Mouse (Mus musculus) stomach, postnatal 0 days (tissue): ENCODE data around the gene Mapk9. TPM values are rescaled to one million over a fixed set of nuclear protein-coding genes. Genes with fewer than 3 reads are reported as not detected.
A peak's percentile ranks its signal among the peaks of the same experiment; 100 is the strongest.

Experiments used
- ATAC-seq: fragments of 200-750 bp; cut with Nextera tagmentation; 2 replicates; pipeline ENCODE4 v1.8.0; 2017; ENCODE audit not compliant: low FRiP score, low TSS enrichment
- DNase-seq: peaks from one replicate; pipeline ENCODE4 v3.0.0-alpha.2; 2016; ENCODE audit warnings: low spot score
- H3K27ac ChIP-seq: fragments of 300-500 bp; sonication (generic); replicated peaks from 2 replicates; pipeline ENCODE4 v1.5.1; 2014; ENCODE audit warnings: mild to moderate bottlenecking, control low read depth
- H3K27me3 ChIP-seq: fragments of 300-500 bp; sonication (generic); 2 replicates; pipeline ENCODE4 v1.6.1; 2014; ENCODE audit warnings: low read length; ENCODE audit not compliant: control insufficient read depth, insufficient read depth
- H3K36me3 ChIP-seq: fragments of 300-500 bp; sonication (generic); 2 replicates; pipeline ENCODE4 v1.6.1; 2014; ENCODE audit warnings: low read length, mixed read lengths; ENCODE audit not compliant: control insufficient read depth, insufficient read depth
- H3K4me1 ChIP-seq: fragments of 300-500 bp; sonication (generic); replicated peaks from 2 replicates; pipeline ENCODE4 v1.6.1; 2014; ENCODE audit warnings: antibody characterized with exemption; ENCODE audit not compliant: control insufficient read depth, insufficient read depth
- H3K4me2 ChIP-seq: fragments of 300-500 bp; sonication (generic); replicated peaks from 2 replicates; pipeline ENCODE4 v1.6.1; 2014; ENCODE audit warnings: low read depth, mild to moderate bottlenecking, control low read depth, moderate library complexity
- H3K4me3 ChIP-seq: fragments of 300-500 bp; sonication (generic); 2 replicates; pipeline ENCODE4 v1.5.1; 2014; ENCODE audit warnings: low read depth, low read length, control low read depth
- H3K9ac ChIP-seq: fragments of 300-500 bp; sonication (generic); 2 replicates; pipeline ENCODE4 v1.6.1; 2014; ENCODE audit warnings: mild to moderate bottlenecking, low read length, control low read depth, mixed read lengths
- H3K9me3 ChIP-seq: fragments of 300-500 bp; sonication (generic); 2 replicates; pipeline ENCODE4 v1.6.1; 2016; ENCODE audit warnings: low read length; ENCODE audit not compliant: control insufficient read depth
- CTCF ChIP-seq: IDR thresholded peaks from 2 replicates; pipeline ENCODE4 v1.5.1; 2016; ENCODE audit warnings: antibody characterized with exemption, low read depth, mild to moderate bottlenecking, moderate library complexity
- EP300 ChIP-seq: optimal IDR thresholded peaks from 2 replicates; pipeline ENCODE3; 2016; ENCODE audit warnings: antibody characterized with exemption
- WGBS: fragments of 180-500 bp; shearing (Covaris S2); extraction: QIAGEN DNeasy Blood & Tissue Kit; methylation state at CpG from one replicate; pipeline ENCODE4 v1.1.7; 2014; 5-methylcytosine and 5-hydroxymethylcytosine counted together
- polyA plus RNA-seq: library from polyadenylated mRNA; unstranded; fragments of >200 nt; fragmentation: Nextera tagmentation; extraction: Ambion mirVana; gene quantifications from 2 replicates; pipeline ENCODE4 v1.2.1, GENCODE M21; 2015

Gene Mapk9
- polyA plus RNA-seq, 1 experiment from 2014 or later = 19.2 TPM

DNA sequence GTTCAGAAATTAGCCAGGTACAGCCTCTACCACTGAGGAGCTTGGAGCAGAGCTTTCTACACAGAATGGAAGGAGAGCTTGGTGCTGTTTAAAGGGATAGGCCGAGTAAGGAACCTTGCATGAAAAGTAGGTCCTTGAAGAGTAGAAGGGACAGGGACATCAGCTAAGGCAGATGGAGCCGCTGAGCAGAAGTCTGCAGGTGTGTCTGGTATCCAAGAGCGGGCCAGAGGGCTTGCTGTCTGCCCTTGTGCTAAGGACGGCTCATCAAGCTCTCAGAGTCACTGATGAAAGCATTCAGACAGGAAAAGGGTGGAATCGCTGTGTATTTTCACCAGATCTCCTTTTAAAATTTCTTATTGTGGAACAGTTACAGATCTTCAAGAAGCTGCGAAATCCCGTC lies 3.8 kb downstream of the Mapk9 start:
- DNase-seq = no peak
- Histone ChIP-seq H3K27me3 (no peaks in the 10 kb centered on the region), H3K9ac (no peak overlapping the region), H3K9me3 (no peaks in the 10 kb centered on the region), H3K4me2 (no peak overlapping the region), H3K4me1 (peaks cover 3% of the 10 kb centered on the region; the same call in 1 of the 2 replicates), H3K27ac (no peak overlapping the region), H3K36me3 (peaks cover 7% of the 10 kb centered on the region; the same call in 1 of the 2 replicates), H3K4me3 (no peak overlapping the region)
- TF ChIP-seq CTCF (no peak), EP300 (no peak)
- ATAC-seq = no peak
- 84% methylated on average over 7 of the region's 7 CpGs for WGBS

DNA sequence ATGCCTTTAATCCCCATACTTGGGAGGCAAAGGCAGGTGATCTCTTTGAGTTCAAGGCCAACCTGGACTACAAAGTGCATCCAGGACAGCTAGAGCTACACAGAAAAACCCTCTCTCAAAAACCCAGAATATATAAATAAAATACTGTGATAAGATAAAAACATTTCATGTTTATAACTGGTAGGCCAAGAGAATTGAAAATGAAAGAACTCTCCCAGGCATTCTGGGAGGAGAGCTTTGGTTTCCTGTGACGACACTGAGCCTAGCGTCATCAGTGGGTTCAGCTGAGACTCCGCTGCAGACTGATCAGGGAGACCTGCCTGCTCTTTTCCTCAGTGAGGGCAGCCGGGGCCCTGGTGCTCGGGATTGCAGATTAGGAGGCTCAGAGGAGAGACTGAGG lies 8.6 kb downstream of the Mapk9 start:
- DNase-seq (no peak), ATAC-seq (no peak)
- no peaks in the 10 kb centered on the region for H3K27me3 ChIP-seq
- H3K9me3 ChIP-seq = no peaks in the 10 kb centered on the region
- H3K36me3 ChIP-seq = peaks cover 8% of the 10 kb centered on the region; the same call in 1 of the 2 replicates
- WGBS = 79% methylated on average over 5 of the region's 5 CpGs
- no peak overlapping the region for H3K27ac ChIP-seq
- TF ChIP-seq CTCF = no peak
- no peak for TF ChIP-seq EP300
- H3K4me1 ChIP-seq = no peaks in the 10 kb centered on the region
- H3K4me2 ChIP-seq = no peak overlapping the region
- H3K4me3 ChIP-seq = no peak overlapping the region
- H3K9ac ChIP-seq = no peak overlapping the region

DNA sequence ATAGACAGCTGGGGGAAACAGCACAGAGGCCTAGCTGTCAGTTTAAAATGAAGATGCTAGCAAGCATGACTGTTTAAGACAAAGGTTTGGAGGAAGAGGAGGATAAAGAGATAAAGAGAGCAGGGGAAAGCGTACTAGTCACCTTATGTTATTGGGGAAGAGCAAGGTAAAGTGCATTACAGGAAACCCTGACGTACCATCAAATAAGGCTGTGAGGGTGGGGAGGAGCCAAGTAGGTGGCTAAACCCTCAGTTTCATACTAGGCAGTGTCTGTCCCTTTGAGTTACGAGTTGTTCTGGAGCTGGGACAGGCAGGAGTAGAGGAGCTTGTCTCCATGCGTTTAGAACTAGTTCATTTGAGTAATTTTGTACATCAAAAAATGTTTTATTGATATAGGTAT lies 14.6 kb downstream of the Mapk9 start:
- no peak for TF ChIP-seq EP300
- ATAC-seq = no peak
- no peak overlapping the region for H3K27ac ChIP-seq
- H3K9ac ChIP-seq = no peak overlapping the region
- DNase-seq = peak; percentile 3
- 93% methylated on average over 4 of the region's 4 CpGs for WGBS
- no peak overlapping the region for H3K4me2 ChIP-seq
- H3K9me3 ChIP-seq = no peaks in the 10 kb centered on the region
- H3K4me3 ChIP-seq = no peak overlapping the region
- H3K4me1 ChIP-seq = no peaks in the 10 kb centered on the region
- no peaks in the 10 kb centered on the region; the same call in 1 of the 2 replicates for H3K36me3 ChIP-seq
- no peaks in the 10 kb centered on the region for H3K27me3 ChIP-seq

DNA sequence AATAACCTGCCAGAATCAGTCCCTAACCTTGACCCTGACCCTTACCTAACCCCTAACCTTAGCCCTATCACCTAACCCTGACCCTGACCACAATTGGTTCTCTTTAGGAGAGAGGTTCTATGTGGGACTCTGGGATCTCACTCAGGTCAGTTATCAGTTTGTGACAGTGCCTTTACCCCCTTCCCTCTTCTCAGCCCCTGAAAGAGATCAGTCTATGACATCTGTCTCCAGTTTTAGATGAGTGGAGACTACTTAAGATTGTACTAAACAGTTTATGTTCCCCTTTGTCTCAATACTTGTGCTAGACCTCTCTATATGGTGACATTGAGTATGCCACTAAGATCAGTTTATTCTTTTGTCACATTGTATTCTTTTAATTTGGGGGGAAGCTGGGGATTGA lies 17.4 kb downstream of the Mapk9 start:
- peaks cover 2% of the 10 kb centered on the region; the same call in 1 of the 2 replicates for H3K36me3 ChIP-seq
- no peaks in the 10 kb centered on the region for H3K4me1 ChIP-seq
- no peak overlapping the region for H3K27ac ChIP-seq
- TF ChIP-seq CTCF = no peak
- no peak for TF ChIP-seq EP300
- ATAC-seq (no peak), DNase-seq (no peak)
- no peaks in the 10 kb centered on the region for H3K27me3 ChIP-seq
- no peak overlapping the region for H3K4me3 ChIP-seq
- no peak overlapping the region for H3K4me2 ChIP-seq
- no peaks in the 10 kb centered on the region for H3K9me3 ChIP-seq
- no peak overlapping the region for H3K9ac ChIP-seq

DNA sequence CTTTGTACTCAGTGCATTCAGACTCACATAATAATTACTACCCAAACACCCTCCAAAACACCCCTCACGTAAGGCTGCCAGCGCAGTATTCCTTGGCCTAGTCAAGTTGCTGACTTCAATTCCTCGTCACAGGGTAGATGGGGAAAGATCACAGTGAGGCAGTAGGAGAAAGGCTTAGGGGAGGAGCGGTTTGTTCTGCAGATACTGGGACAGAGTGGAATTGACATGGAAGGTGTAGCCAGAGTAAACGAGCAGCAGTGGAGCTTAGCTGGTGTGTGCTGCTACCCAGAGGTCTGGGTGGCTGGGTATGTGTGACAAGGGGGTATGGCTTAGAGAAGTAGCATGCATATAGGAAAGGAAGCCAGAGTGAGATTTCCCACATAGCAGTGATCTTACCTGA lies 20.8 kb downstream of the Mapk9 start:
- no peak for TF ChIP-seq CTCF
- TF ChIP-seq EP300 = no peak
- Histone ChIP-seq H3K4me1 (no peaks in the 10 kb centered on the region), H3K27me3 (no peaks in the 10 kb centered on the region), H3K36me3 (peaks cover 2% of the 10 kb centered on the region), H3K9ac (no peak overlapping the region), H3K4me2 (no peak overlapping the region), H3K27ac (no peak overlapping the region), H3K9me3 (no peaks in the 10 kb centered on the region), H3K4me3 (no peak overlapping the region)
- DNase-seq (peak; percentile 21), ATAC-seq (peak; percentile 79)
- 82% methylated on average over 5 of the region's 5 CpGs for WGBS

DNA sequence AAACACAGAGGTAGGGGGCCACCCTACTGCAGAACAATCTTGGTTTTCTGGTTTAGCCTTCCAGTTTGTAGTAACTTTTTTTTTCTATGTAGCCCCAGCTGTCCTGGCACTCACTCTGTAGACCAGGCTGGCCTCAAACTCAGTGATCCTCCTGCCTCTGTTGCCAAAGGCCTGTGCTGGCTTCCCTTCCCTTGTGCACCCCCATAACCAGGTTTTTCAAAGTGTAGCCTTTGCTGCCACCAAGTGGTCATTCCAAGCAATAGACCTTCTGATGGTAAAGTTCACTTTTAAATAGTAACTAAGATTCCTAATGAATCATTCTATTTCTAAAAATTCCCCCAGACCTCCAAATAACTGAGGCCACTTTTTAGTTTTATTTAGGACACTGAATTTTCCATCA lies 23.2 kb downstream of the Mapk9 start:
- DNase-seq = peak; percentile 46
- Histone ChIP-seq H3K4me3 (no peak overlapping the region), H3K36me3 (peaks cover 10% of the 10 kb centered on the region), H3K9me3 (no peaks in the 10 kb centered on the region), H3K9ac (no peak overlapping the region), H3K4me1 (no peaks in the 10 kb centered on the region), H3K27ac (no peak overlapping the region), H3K4me2 (no peak overlapping the region), H3K27me3 (no peaks in the 10 kb centered on the region)
- no peak for ATAC-seq
- no peak for TF ChIP-seq EP300
- peak; percentile 85 for TF ChIP-seq CTCF
